Mouse (Mus musculus) layer of hippocampus, adult 11-12 months (tissue): Measurements from ENCODE around the gene Itsn2.
"Not testable (repeated sequence)": the region's sequence is repeated elsewhere in the genome, so short reads cannot be mapped to it uniquely, and the experiment has no call there.

ENCODE experiments used
- DNase-seq: peaks from one replicate; pipeline ENCODE4 v3.0.0; 2022; ENCODE audit warnings: low spot score

Gene Itsn2

GRCm38 (mm10) chr12:4598666-4599428 is 6.4 kb downstream of the Itsn2 start:
- DNase-seq = no peak

GRCm38 (mm10) chr12:4599713-4600112 is 7.3 kb downstream of the Itsn2 start:
- DNase-seq = no peak

GRCm38 (mm10) chr12:4606625-4607024 is 14.2 kb downstream of the Itsn2 start:
- no peak for DNase-seq

- no peak for DNase-seq
Measured at GRCm38 (mm10) chr12:4614722-4615121, 22.3 kb downstream of the Itsn2 start.

GRCm38 (mm10) chr12:4624201-4624600 is 31.8 kb downstream of the Itsn2 start:
- no peak for DNase-seq

GRCm38 (mm10) chr12:4632957-4633356 is 40.5 kb downstream of the Itsn2 start:
- DNase-seq = no peak

GRCm38 (mm10) chr12:4638438-4638837 is 46.0 kb downstream of the Itsn2 start:
- no peak for DNase-seq

GRCm38 (mm10) chr12:4640737-4641136 is 48.3 kb downstream of the Itsn2 start:
- DNase-seq = no peak

- DNase-seq = no peak
Measured at GRCm38 (mm10) chr12:4656813-4657212, 64.4 kb downstream of the Itsn2 start.

GRCm38 (mm10) chr12:4664929-4665674 is 72.7 kb downstream of the Itsn2 start:
- DNase-seq = no peak

- DNase-seq = no peak
Measured at GRCm38 (mm10) chr12:4665675-4666037, 73.2 kb downstream of the Itsn2 start.

GRCm38 (mm10) chr12:4676336-4676735 is 83.9 kb downstream of the Itsn2 start:
- DNase-seq = peak; percentile 23

- peak; percentile 67 for DNase-seq
Measured at GRCm38 (mm10) chr12:4679971-4680370, 87.5 kb downstream of the Itsn2 start.

- peak; percentile 46 for DNase-seq
Measured at GRCm38 (mm10) chr12:4685441-4685840, 93.0 kb downstream of the Itsn2 start.

GRCm38 (mm10) chr12:4688386-4688785 is 95.9 kb downstream of the Itsn2 start:
- DNase-seq = no peak

GRCm38 (mm10) chr12:4689341-4689740 is 96.9 kb downstream of the Itsn2 start:
- DNase-seq = no peak

GRCm38 (mm10) chr12:4691193-4691592 is 98.8 kb downstream of the Itsn2 start:
- DNase-seq = peak; percentile 32

GRCm38 (mm10) chr12:4694534-4694933 is 102.1 kb downstream of the Itsn2 start:
- DNase-seq = no peak

- DNase-seq = not testable (repeated sequence)
Measured at GRCm38 (mm10) chr12:4705626-4706025, 113.2 kb downstream of the Itsn2 start.

- no peak for DNase-seq
Measured at GRCm38 (mm10) chr12:4706175-4706574, 113.7 kb downstream of the Itsn2 start.

GRCm38 (mm10) chr12:4706901-4707300 is 114.5 kb downstream of the Itsn2 start:
- DNase-seq = no peak

GRCm38 (mm10) chr12:4707488-4708017 is 115.1 kb downstream of the Itsn2 start:
- no peak for DNase-seq

- no peak for DNase-seq
Measured at GRCm38 (mm10) chr12:4708296-4708695, 115.9 kb downstream of the Itsn2 start.
